Mouse (Mus musculus) embryonic fibroblast, embryonic 13.5 days (primary cell): ENCODE measurements around the gene Prkab1. TPM values are rescaled to one million over a fixed set of nuclear protein-coding genes. Genes with fewer than 3 reads are reported as not detected.

Experiments
- H3K27ac ChIP-seq: 2 replicates; pipeline ENCODE4 v1.5.1; 2012; ENCODE audit warnings: low read length, control low read depth, inconsistent platforms; ENCODE audit not compliant: insufficient read depth
- H3K4me1 ChIP-seq: 2 replicates; pipeline ENCODE4 v1.6.1; 2011; ENCODE audit warnings: low read length; ENCODE audit not compliant: control insufficient read depth, insufficient read depth
- H3K4me3 ChIP-seq: 2 replicates; pipeline ENCODE4 v1.5.1; 2011; ENCODE audit warnings: mild to moderate bottlenecking, control low read depth, low read length; ENCODE audit not compliant: insufficient read depth
- CTCF ChIP-seq: IDR thresholded peaks from 2 replicates; pipeline ENCODE4 v1.5.1; 2011; ENCODE audit warnings: mild to moderate bottlenecking, control low read depth, low read length, moderate library complexity, borderline replicate concordance; ENCODE audit not compliant: insufficient read depth
- POLR2A ChIP-seq: IDR thresholded peaks from 2 replicates; pipeline ENCODE4 v1.6.1; 2011; ENCODE audit warnings: low read depth, mild to moderate bottlenecking, control low read depth, low read length, moderate library complexity
- polyA plus RNA-seq: library from polyadenylated mRNA; stranded (reverse); fragments of >200 nt; gene quantifications from 2 replicates; pipeline ENCODE4 v1.2.4, GENCODE M21; 2011; ENCODE audit warnings: low read depth; ENCODE audit not compliant: missing spikeins, insufficient read length

The Prkab1 gene
- polyA plus RNA-seq, 1 experiment, result 36.1 TPM

- H3K4me1 ChIP-seq, result no peaks in the 10 kb centered on the region
- no peak for TF ChIP-seq POLR2A
- no peak for TF ChIP-seq CTCF
- H3K27ac ChIP-seq, result no peak overlapping the region
- no peak overlapping the region for H3K4me3 ChIP-seq
These were observed 2.8 kb downstream of the Prkab1 start for GRCm38 (mm10) chr5:116021552-116021951.

GRCm38 (mm10) chr5:116019371-116019770 lies 4.9 kb downstream of the Prkab1 start:
- TF ChIP-seq POLR2A (no peak), CTCF (no peak)
- H3K4me1 ChIP-seq, result no peaks in the 10 kb centered on the region

GRCm38 (mm10) chr5:116018784-116019183 lies 5.5 kb downstream of the Prkab1 start:
- no peaks in the 10 kb centered on the region for H3K4me1 ChIP-seq
- no peak overlapping the region for H3K4me3 ChIP-seq
- TF ChIP-seq POLR2A (no peak), CTCF (no peak)
- no peak overlapping the region for H3K27ac ChIP-seq

More at GRCm38 (mm10) chr5:116019371-116019770, 4.9 kb downstream of the Prkab1 start:
- no peak overlapping the region for H3K4me3 ChIP-seq
- H3K27ac ChIP-seq, result no peak overlapping the region

- Histone ChIP-seq H3K4me3 (no peak overlapping the region), H3K27ac (no peak overlapping the region), H3K4me1 (no peaks in the 10 kb centered on the region)
- TF ChIP-seq POLR2A (no peak), CTCF (no peak)
These were observed 6.1 kb downstream of the Prkab1 start for GRCm38 (mm10) chr5:116018196-116018595.

- Histone ChIP-seq H3K4me1 (no peaks in the 10 kb centered on the region), H3K27ac (no peak overlapping the region), H3K4me3 (no peak overlapping the region)
- no peak for TF ChIP-seq CTCF
- no peak for TF ChIP-seq POLR2A
These were observed 6.9 kb downstream of the Prkab1 start for GRCm38 (mm10) chr5:116017391-116017790.

GRCm38 (mm10) chr5:116016542-116016941 lies 7.8 kb downstream of the Prkab1 start:
- no peak overlapping the region for H3K27ac ChIP-seq
- H3K4me1 ChIP-seq, result no peaks in the 10 kb centered on the region
- H3K4me3 ChIP-seq, result no peak overlapping the region
- no peak for TF ChIP-seq CTCF
- no peak for TF ChIP-seq POLR2A

- no peak overlapping the region for H3K27ac ChIP-seq
- TF ChIP-seq POLR2A (no peak), CTCF (no peak)
- peaks cover 4% of the 10 kb centered on the region; the same call in 1 of the 2 replicates for H3K4me1 ChIP-seq
- H3K4me3 ChIP-seq, result no peak overlapping the region
These were observed 10.1 kb downstream of the Prkab1 start for GRCm38 (mm10) chr5:116014237-116014636.

GRCm38 (mm10) chr5:116013821-116014220 lies 10.5 kb downstream of the Prkab1 start:
- no peak for TF ChIP-seq POLR2A
- TF ChIP-seq CTCF, result no peak
- Histone ChIP-seq H3K4me1 (peaks cover 6% of the 10 kb centered on the region; the same call in 1 of the 2 replicates), H3K4me3 (no peak overlapping the region)

GRCm38 (mm10) chr5:116012503-116012902 lies 11.8 kb downstream of the Prkab1 start:
- peaks cover 6% of the 10 kb centered on the region; the same call in 1 of the 2 replicates for H3K4me1 ChIP-seq
- no peak overlapping the region for H3K4me3 ChIP-seq
- no peak overlapping the region for H3K27ac ChIP-seq
- TF ChIP-seq CTCF (no peak), POLR2A (no peak)

More at GRCm38 (mm10) chr5:116013821-116014220, 10.5 kb downstream of the Prkab1 start:
- H3K27ac ChIP-seq, result no peak overlapping the region

- TF ChIP-seq CTCF, result no peak
- TF ChIP-seq POLR2A, result no peak
- peaks cover 6% of the 10 kb centered on the region; the same call in 1 of the 2 replicates for H3K4me1 ChIP-seq
- H3K27ac ChIP-seq, result no peak overlapping the region
- H3K4me3 ChIP-seq, result no peak overlapping the region
These were observed 12.6 kb downstream of the Prkab1 start for GRCm38 (mm10) chr5:116011700-116012099.

GRCm38 (mm10) chr5:116009884-116010627 lies 14.3 kb downstream of the Prkab1 start:
- no peak overlapping the region for H3K4me3 ChIP-seq
- H3K27ac ChIP-seq, result peak overlapping the region; percentile 55; the same call in 1 of the 2 replicates
- no peak for TF ChIP-seq CTCF
- no peak for TF ChIP-seq POLR2A
- peaks cover 6% of the 10 kb centered on the region; the same call in 1 of the 2 replicates for H3K4me1 ChIP-seq
